Mouse (Mus musculus): ENCODE measurements around the gene Timm44. TPM values are rescaled to one million over a fixed set of nuclear protein-coding genes. Genes with fewer than 3 reads are reported as not detected.
"Not testable (repeated sequence)": the region's sequence is repeated elsewhere in the genome, so short reads cannot be mapped to it uniquely, and the experiment has no call there.

The Timm44 gene
- polyA plus RNA-seq, 1 experiment = 65.2 TPM

DNA sequence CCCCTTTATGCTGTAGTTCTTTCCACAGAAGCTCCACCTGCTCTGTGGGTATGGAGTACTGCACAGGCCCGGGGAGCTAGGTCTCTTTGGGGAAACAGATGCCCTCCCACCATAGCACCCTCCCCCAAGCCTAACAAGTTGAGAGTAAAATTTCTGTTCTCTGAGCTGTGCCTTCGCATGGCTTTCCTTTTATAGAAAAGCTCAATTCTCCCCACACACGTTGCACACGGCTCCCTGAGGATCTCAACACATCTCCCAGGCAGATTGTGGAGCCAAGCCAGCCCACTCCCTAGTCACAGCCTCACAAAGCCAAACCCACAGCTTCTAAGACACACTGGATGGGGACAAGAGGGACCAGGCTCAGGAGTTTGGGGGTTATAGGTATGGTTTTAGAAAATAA lies 18.8 kb downstream of the Timm44 start:
- TF ChIP-seq POLR2A (IDR thresholded peaks at IDR 0.05; ENCODE audit: low read depth, low read length) (no peak), CTCF (IDR thresholded peaks at IDR 0.05; ENCODE audit: extremely low read depth, insufficient read length, insufficient replicate concordance, low read depth, low read length) (no peak)
- Histone ChIP-seq H3K4me1 (ENCODE audit: control insufficient read depth, insufficient read depth, insufficient read length, low read length) (peaks cover 24% of the 10 kb centered on the region), H3K27ac (ENCODE audit: insufficient read depth, low read depth, low read length) (peak overlapping the region; percentile 42), H3K27me3 (ENCODE audit: control insufficient read depth, insufficient read depth, low read length) (no peaks in the 10 kb centered on the region), H3K36me3 (ENCODE audit: control insufficient read depth, insufficient read depth, low read length) (peaks cover 20% of the 10 kb centered on the region), H3K4me3 (ENCODE audit: low read depth, low read length) (no peak overlapping the region)
- WGBS = 59% methylated on average over 4 of the region's 4 CpGs

DNA sequence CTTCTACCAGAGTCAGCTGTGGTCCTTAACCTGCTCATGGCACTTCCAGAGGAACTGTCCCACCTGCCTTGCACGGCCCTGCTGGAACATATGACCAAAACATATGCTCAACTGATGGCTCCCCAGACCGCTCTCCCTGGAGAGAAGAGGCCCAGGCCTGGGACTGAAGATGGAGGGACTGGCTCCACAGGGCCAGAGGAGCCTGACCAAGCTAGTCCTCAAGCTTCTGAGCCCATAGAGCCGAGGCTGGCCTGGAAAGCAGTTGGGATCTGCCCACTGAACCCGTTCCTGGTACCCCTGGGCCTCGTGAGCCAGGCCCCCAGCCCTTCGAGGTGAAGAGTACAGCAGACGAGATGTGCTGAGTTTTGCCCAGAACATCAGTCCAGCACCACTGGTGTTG lies 20.2 kb downstream of the Timm44 start:
- H3K27me3 ChIP-seq (ENCODE audit: control insufficient read depth, insufficient read depth, low read length); H3K27ac ChIP-seq (ENCODE audit: insufficient read depth, low read depth, low read length); H3K4me3 ChIP-seq (ENCODE audit: low read depth, low read length): not testable (repeated sequence)
- Histone ChIP-seq H3K4me1 (ENCODE audit: control insufficient read depth, insufficient read depth, insufficient read length, low read length) (peaks cover 24% of the 10 kb centered on the region), H3K36me3 (ENCODE audit: control insufficient read depth, insufficient read depth, low read length) (peaks cover 11% of the 10 kb centered on the region)
- 89% methylated on average over 7 of the region's 7 CpGs for WGBS

DNA sequence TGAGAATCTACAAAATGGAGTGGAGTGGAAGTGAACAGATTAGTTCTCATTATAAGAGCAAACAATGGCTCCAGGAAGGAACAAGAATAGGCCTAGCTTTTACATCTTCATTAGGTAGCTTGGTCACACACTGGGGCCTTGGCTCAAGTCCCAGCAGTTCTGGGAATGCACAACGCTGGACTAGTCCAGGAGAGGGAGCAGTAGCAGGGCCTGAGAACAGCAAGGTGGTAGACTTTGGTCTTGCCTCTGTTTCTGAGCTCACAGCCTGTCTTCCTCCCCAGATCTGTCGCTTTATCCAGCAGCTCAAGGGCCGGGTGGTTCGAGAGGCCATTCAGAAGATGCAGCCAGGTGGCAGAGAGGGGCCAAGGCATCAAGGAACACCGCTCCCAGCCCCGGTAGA lies 21.7 kb downstream of the Timm44 start:
- TF ChIP-seq CTCF (IDR thresholded peaks at IDR 0.05; ENCODE audit: extremely low read depth, insufficient read length, insufficient replicate concordance, low read depth, low read length) (no peak), POLR2A (IDR thresholded peaks at IDR 0.05; ENCODE audit: low read depth, low read length) (no peak)

DNA sequence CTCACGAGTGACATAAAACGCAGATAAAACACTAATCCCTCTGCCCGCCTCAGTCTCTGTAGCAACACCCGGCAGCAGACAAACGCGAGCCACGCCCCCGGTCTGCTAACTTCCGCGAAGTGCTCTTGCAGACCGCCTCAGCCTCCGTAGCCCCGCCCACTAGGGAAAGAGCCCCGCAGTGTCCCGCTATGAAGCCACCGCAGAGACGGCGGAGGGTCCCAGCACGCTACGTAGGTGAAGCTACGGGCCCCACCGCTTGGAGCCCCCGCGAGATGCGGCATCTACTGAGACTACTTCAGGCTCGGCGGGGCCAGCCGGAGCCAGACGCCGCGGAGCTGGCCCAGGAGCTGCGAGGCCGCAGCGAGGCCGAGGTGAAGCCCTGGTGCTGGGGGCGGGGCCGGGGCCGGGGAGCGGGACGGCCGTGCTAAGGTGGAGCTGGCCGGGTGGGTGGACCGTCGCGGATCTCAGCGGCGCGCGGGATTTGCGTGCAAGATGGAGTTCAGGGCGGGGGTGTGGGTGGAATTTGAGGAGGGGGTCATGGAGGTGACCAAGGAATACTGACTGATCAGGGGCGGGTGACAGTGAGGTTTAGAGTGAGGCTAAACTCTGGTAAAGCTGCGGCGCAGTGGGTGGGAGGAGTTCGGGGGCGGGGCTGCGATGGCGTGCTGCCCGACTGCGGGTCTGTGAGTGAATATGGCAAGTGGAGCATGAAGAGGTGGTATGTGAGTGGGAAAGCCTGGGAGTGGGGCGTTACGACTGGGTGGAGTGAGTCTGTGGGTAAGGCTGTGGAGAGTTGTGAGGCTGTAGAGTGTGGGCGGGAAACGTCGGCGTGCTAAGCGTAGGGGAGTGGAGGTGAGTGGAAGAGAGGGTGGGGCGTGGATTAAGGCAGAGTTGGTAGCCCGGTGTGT lies 22.5 kb downstream of the Timm44 start, which contains the start of gene Snapc2:
Gene Snapc2 (plus strand): TSS at position 147 of the 908 bp plus-strand sequence.
- Histone ChIP-seq H3K4me3 (ENCODE audit: low read depth, low read length) (peak within 1 kb of the TSS; percentile 93), H3K4me1 (ENCODE audit: control insufficient read depth, insufficient read depth, insufficient read length, low read length) (peaks cover 11% of the 10 kb centered on the region), H3K27me3 (ENCODE audit: control insufficient read depth, insufficient read depth, low read length) (no peaks in the 10 kb centered on the region), H3K36me3 (ENCODE audit: control insufficient read depth, insufficient read depth, low read length) (peaks cover 5% of the 10 kb centered on the region; the same call in 1 of the 2 replicates), H3K27ac (ENCODE audit: insufficient read depth, low read depth, low read length) (peak within 1 kb of the TSS; percentile 63)
- TF ChIP-seq CTCF (IDR thresholded peaks at IDR 0.05; ENCODE audit: extremely low read depth, insufficient read length, insufficient replicate concordance, low read depth, low read length) (no peak), POLR2A (IDR thresholded peaks at IDR 0.05; ENCODE audit: low read depth, low read length) (peak; percentile 50; the same call in 1 of the 2 replicates)
- under 1% methylated on average over 69 of the region's 69 CpGs for WGBS

More for the DNA sequence above, 21.7 kb downstream of the Timm44 start:
- Histone ChIP-seq H3K4me1 (ENCODE audit: control insufficient read depth, insufficient read depth, insufficient read length, low read length) (peaks cover 19% of the 10 kb centered on the region), H3K27ac (ENCODE audit: insufficient read depth, low read depth, low read length) (no peak overlapping the region), H3K4me3 (ENCODE audit: low read depth, low read length) (no peak overlapping the region), H3K36me3 (ENCODE audit: control insufficient read depth, insufficient read depth, low read length) (peaks cover 5% of the 10 kb centered on the region; the same call in 1 of the 2 replicates), H3K27me3 (ENCODE audit: control insufficient read depth, insufficient read depth, low read length) (no peaks in the 10 kb centered on the region)
- 37% methylated on average over 6 of the region's 6 CpGs for WGBS

DNA sequence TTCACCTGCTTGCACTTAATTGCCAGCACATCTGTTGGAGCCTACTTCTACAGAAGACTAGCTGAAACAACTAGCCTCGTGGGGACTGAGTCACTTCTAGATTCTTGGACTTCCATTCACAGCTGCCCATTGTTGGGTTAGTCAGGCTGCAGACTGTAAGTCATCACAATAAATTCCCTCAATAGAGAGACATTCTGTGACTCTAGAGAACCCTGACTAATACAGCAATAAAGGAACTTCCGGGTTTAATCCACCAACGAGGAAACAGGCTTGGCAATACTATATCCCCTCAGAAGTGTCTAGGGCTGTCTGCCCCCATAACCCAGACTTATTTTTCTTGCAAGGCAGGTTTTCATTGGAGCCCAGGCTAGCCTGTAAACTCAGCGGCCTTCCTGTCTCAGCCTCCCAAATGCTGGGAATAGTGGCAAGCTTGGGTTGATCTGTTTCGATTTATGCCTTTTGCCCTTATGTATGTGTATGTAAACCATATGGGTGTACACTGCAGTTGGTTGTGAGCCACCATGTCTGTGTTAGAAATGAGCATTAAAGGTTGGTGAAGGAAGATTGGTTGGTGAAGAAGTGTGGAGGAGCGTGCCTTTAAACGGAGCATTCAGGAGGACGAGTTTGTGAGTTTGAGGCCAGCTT lies 23.5 kb downstream of the Timm44 start:
- H3K27me3 ChIP-seq (ENCODE audit: control insufficient read depth, insufficient read depth, low read length) = no peaks in the 10 kb centered on the region
- peaks cover 10% of the 10 kb centered on the region for H3K4me1 ChIP-seq (ENCODE audit: control insufficient read depth, insufficient read depth, insufficient read length, low read length)
- peak overlapping the region; percentile 93 for H3K4me3 ChIP-seq (ENCODE audit: low read depth, low read length)
- peaks cover 6% of the 10 kb centered on the region; the same call in 1 of the 2 replicates for H3K36me3 ChIP-seq (ENCODE audit: control insufficient read depth, insufficient read depth, low read length)
- WGBS = 23% methylated on average over 8 of the region's 8 CpGs
- H3K27ac ChIP-seq (ENCODE audit: insufficient read depth, low read depth, low read length) = peak overlapping the region; percentile 47
- TF ChIP-seq POLR2A (IDR thresholded peaks at IDR 0.05; ENCODE audit: low read depth, low read length) (no peak), CTCF (IDR thresholded peaks at IDR 0.05; ENCODE audit: extremely low read depth, insufficient read length, insufficient replicate concordance, low read depth, low read length) (no peak)

DNA sequence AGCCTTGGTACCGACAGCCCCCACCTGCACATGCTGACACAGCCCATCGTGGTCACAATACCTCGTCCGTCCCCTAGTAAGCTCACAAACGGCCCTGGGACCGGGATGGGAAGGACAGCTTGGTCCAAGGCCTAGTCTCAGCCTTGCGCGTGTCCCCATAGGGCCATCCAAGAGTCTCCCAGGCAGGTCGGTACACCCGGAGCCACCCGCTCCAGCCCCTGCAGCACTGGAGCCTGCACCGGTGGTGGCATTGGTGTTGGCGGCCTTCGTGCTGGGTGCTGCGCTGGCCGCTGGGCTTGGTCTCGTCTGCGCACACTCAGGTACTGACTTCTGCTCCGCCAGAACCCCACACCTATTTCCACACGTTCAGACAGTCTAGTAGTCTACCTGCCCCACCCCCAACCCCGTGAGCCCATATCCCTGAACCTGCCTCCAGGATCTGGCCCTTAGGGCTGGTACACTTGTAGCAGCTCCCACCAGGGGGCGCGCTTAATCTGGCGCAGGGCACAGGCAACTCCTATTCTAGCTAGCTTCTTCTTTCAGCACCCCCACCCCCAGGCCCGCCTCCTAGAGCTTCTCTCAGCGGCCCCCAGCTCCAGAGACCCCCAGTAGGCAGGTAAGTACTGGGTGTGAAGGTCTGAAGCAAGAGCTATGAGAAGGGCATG lies 25.3 kb downstream of the Timm44 start:
- H3K27ac ChIP-seq (ENCODE audit: insufficient read depth, low read depth, low read length) = no peak overlapping the region
- H3K4me3 ChIP-seq (ENCODE audit: low read depth, low read length) = no peak overlapping the region
- 47% methylated on average over 26 of the region's 26 CpGs for WGBS

More for the DNA sequence above, 25.3 kb downstream of the Timm44 start:
- no peaks in the 10 kb centered on the region for H3K27me3 ChIP-seq (ENCODE audit: control insufficient read depth, insufficient read depth, low read length)
- TF ChIP-seq POLR2A (IDR thresholded peaks at IDR 0.05; ENCODE audit: low read depth, low read length) (no peak), CTCF (IDR thresholded peaks at IDR 0.05; ENCODE audit: extremely low read depth, insufficient read length, insufficient replicate concordance, low read depth, low read length) (peak; percentile 86; the same call in 1 of the 2 replicates)
- H3K36me3 ChIP-seq (ENCODE audit: control insufficient read depth, insufficient read depth, low read length) = peaks cover 21% of the 10 kb centered on the region
- H3K4me1 ChIP-seq (ENCODE audit: control insufficient read depth, insufficient read depth, insufficient read length, low read length) = peaks cover 10% of the 10 kb centered on the region
